Mouse (Mus musculus) ES-Bruce4 (cell line): Measurements from ENCODE around the gene Vipr2. TPM values are rescaled to one million over a fixed set of nuclear protein-coding genes. Genes with fewer than 3 reads are reported as not detected.

Experiments used
- H3K27ac ChIP-seq: 2 replicates; pipeline ENCODE4 v1.5.1; 2012; ENCODE audit warnings: low read length, inconsistent platforms; ENCODE audit not compliant: insufficient read depth
- H3K27me3 ChIP-seq: 2 replicates; pipeline ENCODE4 v1.6.1; 2012; ENCODE audit warnings: mild to moderate bottlenecking, low read length, inconsistent platforms; ENCODE audit not compliant: control insufficient read depth, poor library complexity, insufficient read depth, severe bottlenecking
- H3K36me3 ChIP-seq: 2 replicates; pipeline ENCODE4 v1.6.1; 2012; ENCODE audit warnings: inconsistent platforms, mild to moderate bottlenecking, low read length, moderate library complexity; ENCODE audit not compliant: control insufficient read depth, poor library complexity, insufficient read depth, severe bottlenecking
- H3K4me1 ChIP-seq: one replicate; pipeline ENCODE4 v1.8.1; 2011; ENCODE audit warnings: low read length; ENCODE audit not compliant: control insufficient read depth, insufficient read depth
- H3K4me3 ChIP-seq: 2 replicates; pipeline ENCODE4 v1.5.1; 2011; ENCODE audit warnings: low read depth, mild to moderate bottlenecking, low read length
- H3K9ac ChIP-seq: 2 replicates; pipeline ENCODE4 v1.6.1; 2012; ENCODE audit warnings: low read depth, mild to moderate bottlenecking, inconsistent platforms; ENCODE audit not compliant: poor library complexity, severe bottlenecking
- H3K9me3 ChIP-seq: replicated peaks from 2 replicates; pipeline ENCODE4 v1.6.1; 2012; ENCODE audit warnings: mild to moderate bottlenecking, low read length, inconsistent platforms; ENCODE audit not compliant: control insufficient read depth, poor library complexity, insufficient read depth, severe bottlenecking
- CTCF ChIP-seq: IDR thresholded peaks from one replicate; pipeline ENCODE4 v1.8.1; 2011; ENCODE audit warnings: low read depth, low read length
- EP300 ChIP-seq: IDR thresholded peaks from 2 replicates; pipeline ENCODE4 v1.6.1; 2011; ENCODE audit warnings: low read depth, low read length; ENCODE audit not compliant: insufficient read depth
- POLR2A ChIP-seq: IDR thresholded peaks from one replicate; pipeline ENCODE4 v1.8.1; 2011; ENCODE audit warnings: low read length; ENCODE audit not compliant: insufficient read depth
- polyA plus RNA-seq: library from polyadenylated mRNA; stranded (reverse); fragments of >200 nt; gene quantifications from 2 replicates; pipeline ENCODE4 v1.2.4, GENCODE M21; 2011; ENCODE audit warnings: low read depth; ENCODE audit not compliant: missing spikeins, insufficient read depth, insufficient read length

Gene Vipr2
- polyA plus RNA-seq, 1 experiment, result not detected

- H3K9me3 ChIP-seq, result no peaks in the 10 kb centered on the region
- TF ChIP-seq CTCF, result no peak
- TF ChIP-seq EP300, result no peak
- TF ChIP-seq POLR2A, result no peak
- no peak overlapping the region for H3K4me3 ChIP-seq
- H3K27me3 ChIP-seq, result no peaks in the 10 kb centered on the region; the same call in 1 of the 2 replicates
- no peak overlapping the region for H3K27ac ChIP-seq
- no peaks in the 10 kb centered on the region for H3K4me1 ChIP-seq
- no peak overlapping the region for H3K9ac ChIP-seq
- no peaks in the 10 kb centered on the region for H3K36me3 ChIP-seq
These were observed 81.7 kb downstream of the Vipr2 start for GRCm38 (mm10) chr12:116159223-116159622.

- no peak overlapping the region for H3K4me3 ChIP-seq
- H3K36me3 ChIP-seq, result no peaks in the 10 kb centered on the region
- H3K27ac ChIP-seq, result no peak overlapping the region
- H3K9me3 ChIP-seq, result no peaks in the 10 kb centered on the region
- no peak for TF ChIP-seq EP300
- TF ChIP-seq CTCF, result no peak
- no peak for TF ChIP-seq POLR2A
- no peaks in the 10 kb centered on the region; the same call in 1 of the 2 replicates for H3K27me3 ChIP-seq
- no peaks in the 10 kb centered on the region for H3K4me1 ChIP-seq
- no peak overlapping the region for H3K9ac ChIP-seq
These were observed 82.2 kb downstream of the Vipr2 start for GRCm38 (mm10) chr12:116159695-116160094.

- H3K27me3 ChIP-seq, result no peaks in the 10 kb centered on the region; the same call in 1 of the 2 replicates
These were observed 87.8 kb downstream of the Vipr2 start for GRCm38 (mm10) chr12:116165368-116165767.

GRCm38 (mm10) chr12:116169666-116170065, 92.1 kb downstream of the Vipr2 start:
- Histone ChIP-seq H3K36me3 (no peaks in the 10 kb centered on the region), H3K27ac (no peak overlapping the region), H3K4me3 (no peak overlapping the region), H3K27me3 (no peaks in the 10 kb centered on the region), H3K9me3 (no peaks in the 10 kb centered on the region), H3K4me1 (no peaks in the 10 kb centered on the region), H3K9ac (no peak overlapping the region)
- TF ChIP-seq EP300 (no peak), POLR2A (no peak), CTCF (no peak)

More at GRCm38 (mm10) chr12:116165368-116165767, 87.8 kb downstream of the Vipr2 start:
- TF ChIP-seq EP300, result no peak
- TF ChIP-seq CTCF, result no peak
- no peak for TF ChIP-seq POLR2A
- no peak overlapping the region for H3K4me3 ChIP-seq
- no peak overlapping the region for H3K9ac ChIP-seq
- H3K4me1 ChIP-seq, result no peaks in the 10 kb centered on the region
- H3K36me3 ChIP-seq, result no peaks in the 10 kb centered on the region
- H3K27ac ChIP-seq, result no peak overlapping the region
- H3K9me3 ChIP-seq, result no peaks in the 10 kb centered on the region

GRCm38 (mm10) chr12:116176930-116177329, 99.4 kb downstream of the Vipr2 start:
- Histone ChIP-seq H3K9ac (no peak overlapping the region), H3K4me1 (no peaks in the 10 kb centered on the region), H3K27me3 (no peaks in the 10 kb centered on the region), H3K9me3 (no peaks in the 10 kb centered on the region), H3K4me3 (no peak overlapping the region), H3K27ac (no peak overlapping the region), H3K36me3 (no peaks in the 10 kb centered on the region)
- TF ChIP-seq CTCF, result peak; percentile 27
- no peak for TF ChIP-seq EP300

GRCm38 (mm10) chr12:116181436-116182050, 104.0 kb downstream of the Vipr2 start:
- H3K9ac ChIP-seq, result no peak overlapping the region
- TF ChIP-seq EP300 (no peak), CTCF (no peak), POLR2A (no peak)
- no peak overlapping the region for H3K27ac ChIP-seq
- no peaks in the 10 kb centered on the region for H3K4me1 ChIP-seq
- no peaks in the 10 kb centered on the region for H3K9me3 ChIP-seq
- no peaks in the 10 kb centered on the region for H3K36me3 ChIP-seq
- no peak overlapping the region for H3K4me3 ChIP-seq
- no peaks in the 10 kb centered on the region for H3K27me3 ChIP-seq
